ENCODE assay signal across 19 mouse cellular contexts in the genomic region with DNA sequence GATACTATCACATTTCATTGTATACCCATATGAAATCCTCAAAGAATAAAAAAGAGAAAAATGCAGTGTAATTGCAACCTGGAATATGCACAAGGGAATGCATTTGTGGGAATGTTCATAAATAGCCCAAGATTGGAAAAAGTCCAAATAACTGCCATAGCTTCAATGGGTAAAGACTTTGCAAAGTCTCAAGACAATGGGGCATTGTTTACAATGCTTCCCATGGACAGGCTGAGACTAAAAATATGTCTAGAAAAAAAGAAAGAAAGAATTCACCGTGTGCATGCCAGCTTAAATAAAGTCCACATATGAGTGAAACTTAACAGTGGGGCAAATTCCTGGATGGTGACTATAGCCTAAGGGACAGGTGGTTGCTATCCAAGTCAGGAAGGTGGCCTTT.
DNase-seq lines count a peak whose midpoint lies in the region; ATAC-seq and TF ChIP-seq lines count a peak whose summit lies in the region.
"Had no signal": no experiment of that assay in that cellular context is flagged by ENCODE, and none has a peak within 500 bp of the region (broad histone marks: within the 10 kb centered on the region; RNA-seq: fewer than 3 reads in every experiment).

No protein-coding gene starts in this region.

- H3K4me2 ChIP-seq in kidney, postnatal 0 days (ENCODE audit: low read length): no peak overlapping the region
- no peak overlapping the region for H3K4me2 ChIP-seq in lung, postnatal 0 days (replicated peaks; ENCODE audit: low read depth, low read length)
- H3K4me2 ChIP-seq in midbrain, postnatal 0 days (ENCODE audit: low read depth, low read length, poor library complexity, severe bottlenecking): no peak overlapping the region
- no peak overlapping the region for H3K4me2 ChIP-seq in stomach, postnatal 0 days (replicated peaks; ENCODE audit: low read depth)
- H3K4me2 ChIP-seq: forebrain, embryonic 12.5 days; heart, embryonic 12.5 days; hindbrain, embryonic 14.5 days had no signal

- no peak for TF ChIP-seq EP300 in lung, postnatal 0 days (IDR thresholded peaks at IDR 0.05)
- TF ChIP-seq EP300 in stomach, postnatal 0 days (optimal IDR thresholded peaks at IDR 0.05): no peak

- no peak overlapping the region for H3K27ac ChIP-seq in kidney, postnatal 0 days
- no peak overlapping the region for H3K27ac ChIP-seq in lung, postnatal 0 days (ENCODE audit: low read length)
- H3K27ac ChIP-seq in midbrain, postnatal 0 days (ENCODE audit: low read depth, low read length): no peak overlapping the region
- no peak overlapping the region for H3K27ac ChIP-seq in stomach, postnatal 0 days (replicated peaks)
- H3K27ac ChIP-seq: forebrain, embryonic 12.5 days; heart, adult 2 months; hindbrain, embryonic 10.5 days; hindbrain, embryonic 14.5 days had no signal

- no peaks in the 10 kb centered on the region for H3K4me1 ChIP-seq in kidney, postnatal 0 days (replicated peaks; ENCODE audit: insufficient read depth, low read length)
- no peaks in the 10 kb centered on the region for H3K4me1 ChIP-seq in lung, postnatal 0 days (ENCODE audit: insufficient read depth, low read depth, low read length)
- H3K4me1 ChIP-seq in midbrain, postnatal 0 days (ENCODE audit: insufficient read depth, low read length): no peaks in the 10 kb centered on the region
- no peaks in the 10 kb centered on the region for H3K4me1 ChIP-seq in stomach, postnatal 0 days (replicated peaks; ENCODE audit: control insufficient read depth, insufficient read depth)
- H3K4me1 ChIP-seq: forebrain, embryonic 12.5 days; heart, embryonic 12.5 days had no signal

- no peak for ATAC-seq in kidney, postnatal 0 days (replicated peaks; ENCODE audit: low FRiP score, low read depth)
- no peak for ATAC-seq in lung, postnatal 0 days
- ATAC-seq in midbrain, postnatal 0 days (ENCODE audit: low FRiP score): no peak
- ATAC-seq in stomach, postnatal 0 days (ENCODE audit: low FRiP score, low TSS enrichment): no peak
- ATAC-seq: forebrain, embryonic 16.5 days had no signal

- DNase-seq in kidney, postnatal 0 days (ENCODE audit: low spot score): peak; percentile 17
- no peak for DNase-seq in kidney, postnatal 36 days
- peak; percentile 5 for DNase-seq in lung, postnatal 0 days (ENCODE audit: low spot score)
- no peak for DNase-seq in lung, postnatal 14 days
- peak; percentile 19 for DNase-seq in brain, embryonic 14.5 days (ENCODE audit: low read depth)
- no peak for DNase-seq in midbrain, postnatal 0 days (ENCODE audit: low spot score)
- no peak for DNase-seq in stomach, postnatal 0 days (ENCODE audit: low spot score)
- DNase-seq: adrenal gland, postnatal 10 days; cerebellum, adult 11-12 months; cerebellum, adult 9-10 months; cerebellum, postnatal 36 days; gastrocnemius, postnatal 14 days; heart, adult 2 months had no signal

- H3K27me3 ChIP-seq in kidney, postnatal 0 days (ENCODE audit: insufficient read depth, low read length): no peaks in the 10 kb centered on the region
- H3K27me3 ChIP-seq in lung, postnatal 0 days (replicated peaks; ENCODE audit: insufficient read depth, low read length): no peaks in the 10 kb centered on the region
- H3K27me3 ChIP-seq in midbrain, postnatal 0 days (ENCODE audit: insufficient read depth, low read length): no peaks in the 10 kb centered on the region
- no peaks in the 10 kb centered on the region for H3K27me3 ChIP-seq in stomach, postnatal 0 days (ENCODE audit: control insufficient read depth, insufficient read depth, low read length)
- H3K27me3 ChIP-seq: CH12.LX; forebrain, embryonic 12.5 days; heart, embryonic 12.5 days had no signal

- no peak for TF ChIP-seq CTCF in kidney, postnatal 0 days (IDR thresholded peaks at IDR 0.05; ENCODE audit: low read depth)
- TF ChIP-seq CTCF in lung, postnatal 0 days (IDR thresholded peaks at IDR 0.05): no peak
- TF ChIP-seq CTCF in brain, embryonic 14.5 days (IDR thresholded peaks at IDR 0.05; ENCODE audit: borderline replicate concordance, extremely low read depth, insufficient read depth, insufficient read length): no peak
- TF ChIP-seq CTCF in midbrain, postnatal 0 days (IDR thresholded peaks at IDR 0.05): no peak
- no peak for TF ChIP-seq CTCF in stomach, postnatal 0 days (IDR thresholded peaks at IDR 0.05; ENCODE audit: low read depth)

- no peaks in the 10 kb centered on the region for H3K9me3 ChIP-seq in kidney, postnatal 0 days (replicated peaks; ENCODE audit: low read length)
- H3K9me3 ChIP-seq in lung, postnatal 0 days (ENCODE audit: low read length): no peaks in the 10 kb centered on the region
- H3K9me3 ChIP-seq in midbrain, postnatal 0 days (ENCODE audit: low read length): no peaks in the 10 kb centered on the region
- H3K9me3 ChIP-seq in stomach, postnatal 0 days (ENCODE audit: control insufficient read depth, low read length): no peaks in the 10 kb centered on the region
- H3K9me3 ChIP-seq: forebrain, embryonic 12.5 days; heart, embryonic 12.5 days; hindbrain, embryonic 10.5 days had no signal

- H3K9ac ChIP-seq in kidney, postnatal 0 days (ENCODE audit: low read depth, low read length): no peak overlapping the region
- H3K9ac ChIP-seq in lung, postnatal 0 days (replicated peaks; ENCODE audit: low read depth): no peak overlapping the region
- no peak overlapping the region for H3K9ac ChIP-seq in midbrain, postnatal 0 days (replicated peaks; ENCODE audit: low read length, poor library complexity, severe bottlenecking)
- H3K9ac ChIP-seq in stomach, postnatal 0 days (ENCODE audit: low read length): no peak overlapping the region
- H3K9ac ChIP-seq: forebrain, embryonic 12.5 days; heart, embryonic 12.5 days; hindbrain, embryonic 14.5 days had no signal

- H3K36me3 ChIP-seq in kidney, postnatal 0 days (ENCODE audit: insufficient read depth, low read length): no peaks in the 10 kb centered on the region
- H3K36me3 ChIP-seq in lung, postnatal 0 days (ENCODE audit: insufficient read depth, low read length): no peaks in the 10 kb centered on the region
- no peaks in the 10 kb centered on the region for H3K36me3 ChIP-seq in midbrain, postnatal 0 days (ENCODE audit: insufficient read depth, low read length)
- no peaks in the 10 kb centered on the region for H3K36me3 ChIP-seq in stomach, postnatal 0 days (ENCODE audit: control insufficient read depth, insufficient read depth, low read length)
- H3K36me3 ChIP-seq: forebrain, embryonic 12.5 days; heart, embryonic 12.5 days; hindbrain, embryonic 10.5 days had no signal

- WGBS in kidney, postnatal 0 days: 52% methylated on average over 1 of the region's 1 CpGs
- WGBS in lung, postnatal 0 days: 18% methylated on average over 1 of the region's 1 CpGs
- WGBS in midbrain, postnatal 0 days: 41% methylated on average over 1 of the region's 1 CpGs
- 32% methylated on average over 1 of the region's 1 CpGs for WGBS in stomach, postnatal 0 days

- no peak for TF ChIP-seq POLR2A in brain, embryonic 14.5 days (IDR thresholded peaks at IDR 0.05; ENCODE audit: borderline replicate concordance, extremely low read depth, insufficient read depth, insufficient read length, poor library complexity, severe bottlenecking)

- H3K4me3 ChIP-seq in kidney, postnatal 0 days (replicated peaks; ENCODE audit: low read depth, low read length): no peak overlapping the region
- H3K4me3 ChIP-seq in lung, postnatal 0 days (ENCODE audit: low read depth, low read length): no peak overlapping the region
- H3K4me3 ChIP-seq in midbrain, postnatal 0 days (ENCODE audit: low read depth, low read length): no peak overlapping the region
- H3K4me3 ChIP-seq in stomach, postnatal 0 days (ENCODE audit: low read depth, low read length): no peak overlapping the region
- H3K4me3 ChIP-seq: forebrain, embryonic 12.5 days; heart, adult 2 months; heart, embryonic 12.5 days; hindbrain, embryonic 10.5 days had no signal

Comparison
In these comparisons a context has a peak if more than half of its experiments do, and no peak if none do; other contexts are left out.
1. DNase-seq: peak in kidney, postnatal 0 days (single experiment), lung, postnatal 0 days (single experiment) and brain, embryonic 14.5 days (single experiment); none in kidney, postnatal 36 days (0 of 2), lung, postnatal 14 days (single experiment), midbrain, postnatal 0 days (single experiment) and stomach, postnatal 0 days (single experiment).